Mouse (Mus musculus) testis, adult 2 months (tissue): Measurements from ENCODE around the gene Rilp.

Source experiments
- CTCF ChIP-seq: fragments of 200-500 bp; IDR thresholded peaks from 2 replicates; pipeline ENCODE4 v1.5.1; 2012; ENCODE audit warnings: low read depth, mild to moderate bottlenecking, inconsistent platforms, low read length, moderate library complexity; ENCODE audit not compliant: control insufficient read depth, insufficient read depth, insufficient replicate concordance
- POLR2A ChIP-seq: fragments of 200-500 bp; IDR thresholded peaks from 2 replicates; pipeline ENCODE4 v1.6.1; 2012; ENCODE audit warnings: low read depth, mild to moderate bottlenecking, inconsistent platforms, low read length, moderate library complexity; ENCODE audit not compliant: control insufficient read depth

DNA sequence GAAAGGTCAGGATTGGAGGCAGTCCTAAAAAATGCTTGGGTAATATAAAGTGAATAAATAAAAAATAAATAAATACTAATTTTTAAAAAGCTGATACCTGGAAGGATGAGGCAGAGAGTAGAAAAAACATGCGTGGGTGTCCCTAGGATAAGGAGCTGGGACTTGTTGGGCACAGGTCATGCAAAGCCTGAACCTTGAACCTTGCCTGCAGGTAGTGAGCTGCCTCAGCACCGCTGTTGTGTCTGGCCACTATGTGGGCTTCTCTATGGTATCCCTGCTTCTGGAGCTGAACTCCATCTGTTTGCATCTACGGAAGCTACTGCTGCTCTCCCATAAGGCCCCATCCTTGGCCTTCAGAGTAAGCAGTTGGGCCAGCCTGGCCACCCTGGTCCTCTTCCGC is 40.6 kb upstream of the Rilp start:
- TF ChIP-seq CTCF: no peak
- TF ChIP-seq POLR2A: no peak
